Mouse (Mus musculus): ENCODE data around the gene Plk4. TPM values are rescaled to one million over a fixed set of nuclear protein-coding genes. Genes with fewer than 3 reads are reported as not detected.

The Plk4 gene
- total RNA-seq (2012; rRNA removed): 67.7 and 73.8 TPM in 2 replicates

DNA sequence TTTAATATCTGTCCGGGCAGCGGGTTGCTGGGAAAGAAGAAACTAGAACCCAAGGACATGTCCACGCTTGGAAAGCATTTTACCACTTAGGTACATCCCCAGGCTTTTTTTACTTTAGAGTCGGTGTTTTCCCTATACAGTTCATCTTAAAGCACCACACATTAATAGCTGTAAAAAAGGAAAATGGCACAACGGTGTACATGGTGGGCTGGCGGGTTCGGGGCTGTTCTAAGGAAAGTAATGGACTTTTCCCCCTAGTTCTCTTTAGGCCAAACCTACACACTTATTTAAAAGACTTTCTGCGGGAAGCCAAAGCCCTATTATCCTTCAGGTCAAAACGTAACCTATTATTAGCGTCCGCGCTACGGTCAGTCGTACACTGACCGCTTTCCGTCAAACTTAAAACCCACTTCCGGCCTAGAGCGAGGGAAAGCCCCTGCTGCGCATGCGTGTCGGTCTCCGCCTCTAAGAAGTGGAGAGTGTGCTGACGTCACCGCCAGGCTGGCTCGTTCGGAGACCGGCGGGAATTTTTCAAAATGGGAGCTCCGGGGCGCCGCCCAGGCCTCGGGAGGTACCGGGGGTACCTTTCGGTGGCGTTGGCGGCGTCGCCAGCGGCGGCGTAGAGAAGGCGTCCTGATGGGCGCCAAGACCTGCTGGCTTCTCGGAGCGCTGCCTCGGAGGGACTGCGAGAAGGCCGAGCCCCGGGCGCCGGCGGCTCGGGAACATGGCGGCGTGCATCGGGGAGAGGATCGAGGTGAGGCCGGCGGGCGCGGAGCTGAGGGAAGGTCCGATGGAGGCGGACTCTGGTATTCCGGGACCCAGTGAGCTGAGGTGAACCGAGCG is at the start of gene Plk4:
Plk4 (plus strand) TSS at position 490 of the 843 bp plus-strand sequence.
- peak within 1 kb of the TSS; percentile 72 for H3K27ac ChIP-seq (ENCODE audit: insufficient read depth, low read depth, low read length, poor library complexity, severe bottlenecking)
- H3K4me1 ChIP-seq (ENCODE audit: control insufficient read depth in 2 of 2, insufficient read depth in 2 of 2, low read length in 2 of 2, poor library complexity in 1 of 2): peaks cover 2 to 4% of the 10 kb centered on the region in 2 experiments; a peak in 3 of 4 replicates
- H3K9ac ChIP-seq (ENCODE audit: insufficient read depth, low read depth, low read length, poor library complexity, severe bottlenecking): peak within 1 kb of the TSS; percentile 94
- no peaks in the 10 kb centered on the region for H3K9me3 ChIP-seq (ENCODE audit: control insufficient read depth, insufficient read depth, low read depth, low read length)
- TF ChIP-seq ZNF384 (IDR thresholded peaks at IDR 0.05; ENCODE audit: low read depth, low read length) (no peak), MAFK (IDR thresholded peaks at IDR 0.05; ENCODE audit: insufficient read depth, low read depth, low read length) (no peak), CHD2 (IDR thresholded peaks at IDR 0.05; ENCODE audit: low read depth, low read length) (no peak), ZC3H11A (IDR thresholded peaks at IDR 0.05; ENCODE audit: borderline replicate concordance, low read depth, low read length) (no peak), HCFC1 (IDR thresholded peaks at IDR 0.05; ENCODE audit: borderline replicate concordance, insufficient read depth, low read length) (no peak)
- peaks cover 3% of the 10 kb centered on the region; the same call in 1 of the 2 replicates for H3K36me3 ChIP-seq (ENCODE audit: control insufficient read depth, insufficient read depth, low read length, poor library complexity, severe bottlenecking)
- H3K4me3 ChIP-seq (ENCODE audit: insufficient read depth in 1 of 2, low read depth in 1 of 2, low read length in 2 of 2, poor library complexity in 1 of 2, severe bottlenecking in 1 of 2): peak within 1 kb of the TSS; percentile 82 to 100
- peak; percentile 90 for DNase-seq (ENCODE audit: low read depth, low spot score)
- in situ Hi-C loops (cut with MboI; ENCODE audit: low sequenced_read_pairs in 2 of 2, unreplicated experiment in 2 of 2): no loop called here

GRCm38 (mm10) chr3:40760746-40761145 is 39.1 kb upstream of the Plk4 start:
- Histone ChIP-seq H3K4me1 (ENCODE audit: control insufficient read depth in 2 of 2, insufficient read depth in 2 of 2, low read length in 2 of 2, poor library complexity in 1 of 2) (no peaks in the 10 kb centered on the region), H3K36me3 (ENCODE audit: control insufficient read depth, insufficient read depth, low read length, poor library complexity, severe bottlenecking) (no peaks in the 10 kb centered on the region), H3K9me3 (ENCODE audit: control insufficient read depth, insufficient read depth, low read depth, low read length) (no peaks in the 10 kb centered on the region), H3K27ac (ENCODE audit: insufficient read depth, low read depth, low read length, poor library complexity, severe bottlenecking) (no peak overlapping the region), H3K4me3 (ENCODE audit: insufficient read depth in 1 of 2, low read depth in 1 of 2, low read length in 2 of 2, poor library complexity in 1 of 2, severe bottlenecking in 1 of 2) (no peak overlapping the region), H3K9ac (ENCODE audit: insufficient read depth, low read depth, low read length, poor library complexity, severe bottlenecking) (no peak overlapping the region)
- TF ChIP-seq ZC3H11A (IDR thresholded peaks at IDR 0.05; ENCODE audit: borderline replicate concordance, low read depth, low read length): no peak
- no peak for TF ChIP-seq HCFC1 (IDR thresholded peaks at IDR 0.05; ENCODE audit: borderline replicate concordance, insufficient read depth, low read length)
- no peak for TF ChIP-seq ZNF384 (IDR thresholded peaks at IDR 0.05; ENCODE audit: low read depth, low read length)
- TF ChIP-seq MAFK (IDR thresholded peaks at IDR 0.05; ENCODE audit: insufficient read depth, low read depth, low read length): no peak
- no peak for TF ChIP-seq CHD2 (IDR thresholded peaks at IDR 0.05; ENCODE audit: low read depth, low read length)
- DNase-seq (ENCODE audit: low read depth, low spot score): no peak
- in situ Hi-C loops (cut with MboI; ENCODE audit: low sequenced_read_pairs in 2 of 2, unreplicated experiment in 2 of 2): no loop called here

DNA sequence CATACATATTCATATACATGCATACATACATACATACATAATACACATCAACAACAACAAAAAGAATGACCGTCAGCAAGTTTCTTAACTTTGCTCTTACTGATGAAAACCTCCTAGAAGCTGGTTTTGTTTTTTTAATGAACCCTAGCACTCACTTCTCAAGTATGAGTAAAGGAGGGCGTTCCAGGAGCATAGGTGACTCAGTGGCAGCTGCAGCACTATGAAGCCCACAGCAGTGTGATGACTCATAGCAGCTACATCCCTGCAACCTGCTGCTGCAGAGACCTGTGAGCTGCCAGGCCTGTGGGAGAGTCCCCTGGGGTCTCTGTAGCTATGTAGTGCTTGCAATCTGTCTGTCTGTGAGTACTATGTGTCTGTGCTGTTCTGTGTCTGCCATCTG is 38.5 kb upstream of the Plk4 start:
- in situ Hi-C loops (cut with MboI; ENCODE audit: low sequenced_read_pairs in 2 of 2, unreplicated experiment in 2 of 2): no loop called here
- H3K4me3 ChIP-seq (ENCODE audit: insufficient read depth in 1 of 2, low read depth in 1 of 2, low read length in 2 of 2, poor library complexity in 1 of 2, severe bottlenecking in 1 of 2): no peak overlapping the region
- no peaks in the 10 kb centered on the region for H3K9me3 ChIP-seq (ENCODE audit: control insufficient read depth, insufficient read depth, low read depth, low read length)
- no peaks in the 10 kb centered on the region for H3K4me1 ChIP-seq (ENCODE audit: control insufficient read depth in 2 of 2, insufficient read depth in 2 of 2, low read length in 2 of 2, poor library complexity in 1 of 2)
- TF ChIP-seq ZNF384 (IDR thresholded peaks at IDR 0.05; ENCODE audit: low read depth, low read length) (no peak), HCFC1 (IDR thresholded peaks at IDR 0.05; ENCODE audit: borderline replicate concordance, insufficient read depth, low read length) (no peak), ZC3H11A (IDR thresholded peaks at IDR 0.05; ENCODE audit: borderline replicate concordance, low read depth, low read length) (no peak), MAFK (IDR thresholded peaks at IDR 0.05; ENCODE audit: insufficient read depth, low read depth, low read length) (no peak)
- H3K9ac ChIP-seq (ENCODE audit: insufficient read depth, low read depth, low read length, poor library complexity, severe bottlenecking): no peak overlapping the region
- no peak overlapping the region for H3K27ac ChIP-seq (ENCODE audit: insufficient read depth, low read depth, low read length, poor library complexity, severe bottlenecking)
- no peaks in the 10 kb centered on the region for H3K36me3 ChIP-seq (ENCODE audit: control insufficient read depth, insufficient read depth, low read length, poor library complexity, severe bottlenecking)
- no peak for DNase-seq (ENCODE audit: low read depth, low spot score)

GRCm38 (mm10) chr3:40793783-40794182 is 6.0 kb upstream of the Plk4 start:
- H3K4me3 ChIP-seq (ENCODE audit: insufficient read depth in 1 of 2, low read depth in 1 of 2, low read length in 2 of 2, poor library complexity in 1 of 2, severe bottlenecking in 1 of 2): no peak overlapping the region
- H3K27ac ChIP-seq (ENCODE audit: insufficient read depth, low read depth, low read length, poor library complexity, severe bottlenecking): no peak overlapping the region
- TF ChIP-seq CHD2 (IDR thresholded peaks at IDR 0.05; ENCODE audit: low read depth, low read length) (no peak), ZNF384 (IDR thresholded peaks at IDR 0.05; ENCODE audit: low read depth, low read length) (peak; percentile 76), ZC3H11A (IDR thresholded peaks at IDR 0.05; ENCODE audit: borderline replicate concordance, low read depth, low read length) (no peak)
- DNase-seq (ENCODE audit: low read depth, low spot score): no peak
- H3K4me1 ChIP-seq (ENCODE audit: control insufficient read depth in 2 of 2, insufficient read depth in 2 of 2, low read length in 2 of 2, poor library complexity in 1 of 2): peaks cover 0 to 2% of the 10 kb centered on the region in 2 experiments; a peak in 1 of 4 replicates
- no peaks in the 10 kb centered on the region for H3K36me3 ChIP-seq (ENCODE audit: control insufficient read depth, insufficient read depth, low read length, poor library complexity, severe bottlenecking)
- in situ Hi-C loops (cut with MboI; ENCODE audit: low sequenced_read_pairs in 2 of 2, unreplicated experiment in 2 of 2): no loop called here
- H3K9ac ChIP-seq (ENCODE audit: insufficient read depth, low read depth, low read length, poor library complexity, severe bottlenecking): no peak overlapping the region
- no peaks in the 10 kb centered on the region for H3K9me3 ChIP-seq (ENCODE audit: control insufficient read depth, insufficient read depth, low read depth, low read length)

Measured in ES-E14 (cell line).